Mouse (Mus musculus): Measurements from ENCODE around the gene Vmn1r126. TPM values are rescaled to one million over a fixed set of nuclear protein-coding genes. Genes with fewer than 3 reads are reported as not detected.
"Not testable (repeated sequence)": the region's sequence is repeated elsewhere in the genome, so short reads cannot be mapped to it uniquely, and the experiment has no call there.

The Vmn1r126 gene
- total RNA-seq (2021) = not detected
- long read RNA-seq, experiment 1 = 0 reads
- long read RNA-seq, experiment 2 = 0 reads

GRCm38 (mm10) chr7:21301367-21301766 lies at the start of gene Vmn1r126:
Gene Vmn1r126 (minus strand): TSS chr7:21301467.
- intact Hi-C loops (cut with DNase I); DNase-seq (ENCODE audit: low spot score in 2 of 2): not testable (repeated sequence)

GRCm38 (mm10) chr7:21349073-21349472 lies 47.8 kb upstream of the Vmn1r126 start, which contains the start of gene Vmn1r128:
Gene Vmn1r128 (plus strand): TSS chr7:21349373.
- intact Hi-C loops (cut with DNase I); DNase-seq (ENCODE audit: low spot score in 2 of 2): not testable (repeated sequence)

DNA sequence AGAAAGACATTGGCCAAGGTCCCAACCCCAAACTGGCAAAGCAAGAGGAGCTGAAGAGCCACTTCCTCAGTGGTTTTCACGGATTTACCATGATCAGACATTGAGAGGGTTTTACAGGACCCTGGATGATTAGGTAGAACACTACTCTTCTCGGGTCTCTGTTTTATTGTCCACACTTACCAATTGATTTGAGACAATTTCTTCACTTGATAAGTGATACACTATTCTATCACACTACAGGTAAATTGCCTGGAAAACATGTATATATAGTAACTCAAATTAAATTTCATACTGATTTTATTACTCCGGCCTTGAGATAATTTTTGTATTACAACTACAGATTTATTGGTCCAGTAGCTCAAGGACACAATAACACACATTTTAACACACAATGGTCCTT lies 18.5 kb upstream of the Vmn1r126 start, which contains the start of gene Vmn1r127:
Gene Vmn1r127 (minus strand): TSS at position 101 of the 400 bp plus-strand sequence.
- DNase-seq (ENCODE audit: low spot score in 2 of 2); intact Hi-C loops (cut with DNase I): not testable (repeated sequence)

- DNase-seq (ENCODE audit: low spot score in 2 of 2); intact Hi-C loops (cut with DNase I): not testable (repeated sequence)
These were observed 29.4 kb downstream of the Vmn1r126 start, which contains the start of gene Vmn1r125 for GRCm38 (mm10) chr7:21271879-21272278. Gene Vmn1r125 (plus strand): TSS chr7:21272179.

DNA sequence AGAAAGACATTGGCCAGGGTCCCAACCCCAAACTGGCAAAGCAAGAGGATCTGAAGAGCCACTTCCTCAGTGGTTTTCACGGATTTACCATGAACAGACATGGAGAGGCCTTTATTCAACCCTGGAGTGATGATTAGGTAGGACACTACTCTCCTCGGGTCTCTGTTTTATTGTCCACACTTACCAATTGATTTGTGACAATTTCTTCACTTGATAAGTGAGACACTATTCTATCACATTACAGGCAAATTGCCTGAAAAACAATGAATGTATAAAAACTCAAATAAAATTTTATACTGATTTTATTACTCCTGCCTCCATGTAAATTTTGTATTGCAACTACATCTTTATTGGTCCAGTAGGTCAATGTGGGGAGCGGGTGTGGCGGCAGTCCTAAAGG lies 40.8 kb downstream of the Vmn1r126 start, which contains the start of gene Vmn1r124:
Gene Vmn1r124 (minus strand): TSS at position 101 of the 400 bp plus-strand sequence.
- intact Hi-C loops (cut with DNase I); DNase-seq (ENCODE audit: low spot score in 2 of 2): not testable (repeated sequence)

Other genes with a start within 250 kb of the Vmn1r126 start
- gene Vmn1r120, start 247.7 kb downstream of the Vmn1r126 start, total RNA-seq (2021) = not detected
- not detected for gene Vmn1r121, start 203.0 kb downstream of the Vmn1r126 start, total RNA-seq (2021)
- not detected for gene Vmn1r122, start 167.3 kb downstream of the Vmn1r126 start, total RNA-seq (2021)
- not detected for gene Vmn1r123, start 139.3 kb downstream of the Vmn1r126 start, total RNA-seq (2021)
- gene Gm5157, start 111.0 kb downstream of the Vmn1r126 start, total RNA-seq (2021) = not detected
- not detected for gene Vmn1r124, start 40.9 kb downstream of the Vmn1r126 start, total RNA-seq (2021)
- gene Vmn1r125, start 29.3 kb downstream of the Vmn1r126 start, total RNA-seq (2021) = not detected
- gene Vmn1r127, start 18.4 kb upstream of the Vmn1r126 start, total RNA-seq (2021) = not detected
- gene Vmn1r128, start 47.9 kb upstream of the Vmn1r126 start, total RNA-seq (2021) = not detected
- not detected for gene Vmn1r129, start 59.8 kb upstream of the Vmn1r126 start, total RNA-seq (2021)
- not detected for gene Gm6882, start 131.3 kb upstream of the Vmn1r126 start, total RNA-seq (2021)
- gene Vmn1r130, start 210.3 kb upstream of the Vmn1r126 start, total RNA-seq (2021) = not detected
- gene Vmn1r131, start 244.6 kb upstream of the Vmn1r126 start, total RNA-seq (2021) = not detected